Mouse (Mus musculus) G1E (cell line): ENCODE results near the gene Arid2.

Experiments used
- CTCF ChIP-seq: IDR thresholded peaks from 2 replicates; pipeline ENCODE4 v1.5.1; 2012; ENCODE audit warnings: low read depth, low read length, inconsistent platforms, mixed read lengths
- GATA1 ChIP-seq: IDR thresholded peaks from 2 replicates; pipeline ENCODE4 v1.6.1; 2012; ENCODE audit warnings: borderline replicate concordance, low read length, inconsistent platforms, mixed read lengths
- POLR2AphosphoS5 ChIP-seq: IDR thresholded peaks from 2 replicates; pipeline ENCODE4 v1.6.1; 2012; ENCODE audit warnings: low read depth, low read length, inconsistent platforms; ENCODE audit not compliant: insufficient replicate concordance

DNA sequence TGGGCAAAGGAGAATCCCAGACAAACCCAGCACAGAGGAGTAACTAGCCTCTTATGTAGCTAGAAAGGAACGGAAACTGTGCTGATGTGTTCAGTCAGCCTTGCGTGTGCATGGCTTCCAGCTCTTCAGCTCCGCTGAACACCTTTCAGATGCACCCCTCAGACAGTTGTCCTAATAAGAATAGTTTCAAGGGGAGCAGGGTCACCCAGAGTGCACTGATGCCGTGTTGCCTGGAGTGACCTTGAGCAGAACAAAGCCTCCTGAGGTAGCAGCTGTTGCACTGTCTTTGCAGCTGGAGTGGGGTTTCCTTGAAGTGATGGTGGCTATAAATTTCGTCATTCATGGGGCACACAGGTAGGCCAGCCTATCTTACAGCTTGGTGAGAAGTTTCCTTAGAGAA, 46.0 kb downstream of the Arid2 start:
- no peak for TF ChIP-seq CTCF
- TF ChIP-seq POLR2AphosphoS5, result no peak
- no peak for TF ChIP-seq GATA1
